Comparison of ENCODE assay signal across 8 mouse cellular contexts in genomic region chr8:9227779-9228464, GRCm38 (mm10).
DNase-seq lines count a peak whose midpoint lies in the region; ATAC-seq and TF ChIP-seq lines count a peak whose summit lies in the region.

No protein-coding gene starts in this region.

- H3K4me2 ChIP-seq in heart, postnatal 0 days (ENCODE audit: low read depth, low read length), result no peak overlapping the region
- H3K4me2 ChIP-seq in forebrain, embryonic 13.5 days, result peak overlapping the region; percentile 4; the same call in 1 of the 2 replicates
- peak overlapping the region; percentile 13; the same call in 1 of the 2 replicates for H3K4me2 ChIP-seq in midbrain, embryonic 16.5 days (ENCODE audit: low read length)

- no peak for TF ChIP-seq POLR2A in testis, adult 2 months (IDR thresholded peaks at IDR 0.05; ENCODE audit: control insufficient read depth, low read depth, low read length)

- H3K36me3 ChIP-seq in heart, postnatal 0 days (replicated peaks; ENCODE audit: control insufficient read depth, insufficient read depth, low read length), result no peaks in the 10 kb centered on the region
- H3K36me3 ChIP-seq in forebrain, embryonic 13.5 days (ENCODE audit: poor library complexity, severe bottlenecking), result no peaks in the 10 kb centered on the region
- H3K36me3 ChIP-seq in midbrain, embryonic 16.5 days (ENCODE audit: control insufficient read depth, insufficient read depth, low read length), result no peaks in the 10 kb centered on the region
- no peaks in the 10 kb centered on the region for H3K36me3 ChIP-seq in testis, adult 2 months (ENCODE audit: control insufficient read depth, insufficient read depth, low read length)

- no peaks in the 10 kb centered on the region for H3K9me3 ChIP-seq in heart, postnatal 0 days (replicated peaks; ENCODE audit: control insufficient read depth, low read length)
- no peaks in the 10 kb centered on the region for H3K9me3 ChIP-seq in forebrain, embryonic 13.5 days (replicated peaks)
- H3K9me3 ChIP-seq in midbrain, embryonic 16.5 days (replicated peaks; ENCODE audit: control insufficient read depth, low read length, poor library complexity, severe bottlenecking), result no peaks in the 10 kb centered on the region

- no peak overlapping the region for H3K4me3 ChIP-seq in heart, postnatal 0 days (ENCODE audit: low read depth, low read length)
- H3K4me3 ChIP-seq in forebrain, embryonic 13.5 days, result no peak overlapping the region
- H3K4me3 ChIP-seq in midbrain, embryonic 16.5 days (ENCODE audit: low read depth, low read length), result no peak overlapping the region
- no peak overlapping the region for H3K4me3 ChIP-seq in testis, adult 2 months (ENCODE audit: control insufficient read depth, low read depth, low read length)

- peak; percentile 41 for DNase-seq in heart, postnatal 0 days (ENCODE audit: low spot score)
- DNase-seq in heart, postnatal 25 days (ENCODE audit: low spot score), result no peak
- DNase-seq in c-Kit-positive CD71-positive TER-119-negative erythroid progenitor cells, embryonic 14.5 days (ENCODE audit: low read depth), result peak; percentile 2
- DNase-seq in kidney, adult 18-20 months, result peak; percentile 36
- DNase-seq in left cerebral cortex, postnatal 36 days (ENCODE audit: low spot score in 2 of 2), result peak; percentile 68 to 72

- TF ChIP-seq CTCF in heart, postnatal 0 days (IDR thresholded peaks at IDR 0.05; ENCODE audit: low read depth), result peak; percentile 82
- peak; percentile 97 for TF ChIP-seq CTCF in testis, adult 2 months (IDR thresholded peaks at IDR 0.05; ENCODE audit: control insufficient read depth, insufficient read depth, insufficient replicate concordance, low read depth, low read length)

- H3K27ac ChIP-seq in heart, postnatal 0 days (ENCODE audit: low read depth), result no peak overlapping the region
- H3K27ac ChIP-seq in forebrain, embryonic 13.5 days, result peak overlapping the region; percentile 68
- peak overlapping the region; percentile 63 for H3K27ac ChIP-seq in midbrain, embryonic 16.5 days (ENCODE audit: low read length)
- no peak overlapping the region for H3K27ac ChIP-seq in testis, adult 2 months (ENCODE audit: control insufficient read depth, insufficient read depth, low read depth, low read length)

- WGBS in heart, postnatal 0 days, result 39% methylated on average over 19 of the region's 19 CpGs
- WGBS in forebrain, embryonic 13.5 days, result 34% methylated on average over 19 of the region's 19 CpGs
- WGBS in midbrain, embryonic 16.5 days, result 31% methylated on average over 19 of the region's 19 CpGs

- no peaks in the 10 kb centered on the region for H3K4me1 ChIP-seq in heart, postnatal 0 days (ENCODE audit: control insufficient read depth, insufficient read depth)
- peaks cover 16% of the 10 kb centered on the region for H3K4me1 ChIP-seq in forebrain, embryonic 13.5 days
- peaks cover 5% of the 10 kb centered on the region; the same call in 1 of the 2 replicates for H3K4me1 ChIP-seq in midbrain, embryonic 16.5 days (ENCODE audit: control insufficient read depth, insufficient read depth, low read length)
- no peaks in the 10 kb centered on the region for H3K4me1 ChIP-seq in testis, adult 2 months (ENCODE audit: control insufficient read depth, insufficient read depth, low read length)

- ATAC-seq in heart, postnatal 0 days (ENCODE audit: insufficient read depth, low read depth), result no peak
- ATAC-seq in forebrain, embryonic 13.5 days, result peak; percentile 94
- ATAC-seq in midbrain, embryonic 16.5 days, result peak; percentile 87

- TF ChIP-seq EP300 in heart, postnatal 0 days (IDR thresholded peaks at IDR 0.05; ENCODE audit: low read depth), result no peak

- intact Hi-C loops in heart, postnatal 25 days (cut with DNase I), result no loop called here
- intact Hi-C loops in left cerebral cortex, postnatal 36 days (cut with DNase I), result loop anchor here (2.0 to 5.0 kb wide), 2 partner anchors 354 to 707 kb away; no protein-coding TSS in a partner anchor

- no peak overlapping the region for H3K9ac ChIP-seq in heart, postnatal 0 days (replicated peaks; ENCODE audit: low read depth, low read length)
- H3K9ac ChIP-seq in forebrain, embryonic 13.5 days, result 0 out of 2 replicates have a peak overlapping the region, but pooled peaks have one; percentile 21
- H3K9ac ChIP-seq in midbrain, embryonic 16.5 days (ENCODE audit: low read depth, low read length), result peak overlapping the region; percentile 36; the same call in 1 of the 2 replicates

- no peaks in the 10 kb centered on the region for H3K27me3 ChIP-seq in heart, postnatal 0 days (ENCODE audit: control insufficient read depth, insufficient read depth, low read length)
- H3K27me3 ChIP-seq in forebrain, embryonic 13.5 days, result no peaks in the 10 kb centered on the region
- H3K27me3 ChIP-seq in midbrain, embryonic 16.5 days (ENCODE audit: control insufficient read depth, insufficient read depth, low read depth, low read length), result no peaks in the 10 kb centered on the region
- no peaks in the 10 kb centered on the region for H3K27me3 ChIP-seq in testis, adult 2 months (ENCODE audit: control insufficient read depth, insufficient read depth, low read length)

Comparison
In these comparisons a context has a peak if more than half of its experiments do, and no peak if none do; other contexts are left out.
1. H3K27ac ChIP-seq: peak in forebrain, embryonic 13.5 days (single experiment) and midbrain, embryonic 16.5 days (single experiment); none in heart, postnatal 0 days (single experiment) and testis, adult 2 months (single experiment).